Mouse (Mus musculus) erythroblast, embryonic 14.5 days (primary cell): ENCODE data around the gene Pcca. TPM values are rescaled to one million over a fixed set of nuclear protein-coding genes. Genes with fewer than 3 reads are reported as not detected.

Experiments used
- H3K27me3 ChIP-seq: 2 replicates; pipeline ENCODE4 v1.6.1; 2012; ENCODE audit warnings: inconsistent platforms; ENCODE audit not compliant: control insufficient read depth
- H3K36me3 ChIP-seq: 2 replicates; pipeline ENCODE4 v1.6.1; 2012; ENCODE audit warnings: mild to moderate bottlenecking, inconsistent platforms; ENCODE audit not compliant: control insufficient read depth
- H3K4me1 ChIP-seq: 2 replicates; pipeline ENCODE4 v1.6.1; 2012; ENCODE audit warnings: inconsistent platforms; ENCODE audit not compliant: control insufficient read depth
- H3K4me3 ChIP-seq: replicated peaks from 2 replicates; pipeline ENCODE3; 2012; ENCODE audit warnings: moderate library complexity, mild to moderate bottlenecking, inconsistent platforms
- H3K9me3 ChIP-seq: 2 replicates; pipeline ENCODE4 v1.6.1; 2012; ENCODE audit warnings: low read length, inconsistent platforms, mixed read lengths; ENCODE audit not compliant: control insufficient read depth
- GATA1 ChIP-seq: IDR thresholded peaks from 2 replicates; pipeline ENCODE4 v1.6.1; 2012; ENCODE audit warnings: low read length, inconsistent platforms, mixed read lengths
- TAL1 ChIP-seq: IDR thresholded peaks from 3 replicates; pipeline ENCODE4 v1.6.1; 2012; ENCODE audit warnings: low read length, inconsistent platforms, mixed read lengths
- polyA plus RNA-seq: library from polyadenylated mRNA; stranded (reverse); fragments of >175 nt; gene quantifications from 2 replicates; pipeline ENCODE4 v1.2.3, GENCODE M21; 2012

Pcca gene
- polyA plus RNA-seq, 1 experiment: 0.07 TPM

DNA sequence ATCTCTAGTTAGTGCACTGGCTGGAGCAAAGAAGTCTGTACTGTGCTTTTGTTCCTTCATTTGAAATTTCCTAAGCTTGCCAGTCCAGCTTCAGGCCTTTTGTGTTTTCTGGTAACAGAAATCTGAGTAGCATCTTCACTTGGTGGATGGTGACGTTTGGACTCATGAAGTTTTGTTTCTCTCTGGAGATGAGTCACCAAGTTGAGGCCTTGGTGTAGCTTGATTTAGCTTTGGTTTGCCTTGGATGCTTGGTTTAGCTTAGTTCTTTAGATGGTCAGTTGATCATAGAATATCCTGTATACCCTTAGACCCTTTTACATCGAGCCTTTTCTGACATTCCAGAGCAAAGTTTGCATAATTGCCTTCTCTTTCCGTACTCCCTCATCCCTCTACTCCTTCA is 141.5 kb downstream of the Pcca start:
- H3K9me3 ChIP-seq: no peaks in the 10 kb centered on the region
- no peak for TF ChIP-seq GATA1
- H3K4me1 ChIP-seq: no peaks in the 10 kb centered on the region
- H3K36me3 ChIP-seq: no peaks in the 10 kb centered on the region
- H3K4me3 ChIP-seq: no peak overlapping the region
- no peaks in the 10 kb centered on the region for H3K27me3 ChIP-seq

DNA sequence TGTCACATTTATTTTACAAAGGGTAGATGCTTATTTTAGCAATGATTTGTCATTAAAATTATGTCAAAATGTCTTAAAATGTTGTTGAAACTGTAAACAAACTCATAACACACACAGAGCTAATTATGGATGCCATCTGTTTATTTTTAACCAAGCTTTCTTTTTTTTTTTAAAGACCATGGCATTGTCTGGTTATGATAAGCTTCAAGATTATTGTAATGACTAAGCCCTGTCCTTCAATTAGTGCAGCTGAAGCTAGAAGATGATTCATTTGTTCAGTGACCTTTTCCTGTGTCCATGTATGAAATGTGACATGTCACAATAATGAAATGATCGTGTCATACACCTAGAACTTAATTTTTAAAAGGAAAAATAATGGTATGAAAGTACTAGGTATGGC is 149.5 kb downstream of the Pcca start:
- Histone ChIP-seq H3K4me3 (no peak overlapping the region), H3K4me1 (no peaks in the 10 kb centered on the region), H3K27me3 (no peaks in the 10 kb centered on the region), H3K36me3 (no peaks in the 10 kb centered on the region), H3K9me3 (no peaks in the 10 kb centered on the region)
- TF ChIP-seq TAL1 (no peak), GATA1 (no peak)

DNA sequence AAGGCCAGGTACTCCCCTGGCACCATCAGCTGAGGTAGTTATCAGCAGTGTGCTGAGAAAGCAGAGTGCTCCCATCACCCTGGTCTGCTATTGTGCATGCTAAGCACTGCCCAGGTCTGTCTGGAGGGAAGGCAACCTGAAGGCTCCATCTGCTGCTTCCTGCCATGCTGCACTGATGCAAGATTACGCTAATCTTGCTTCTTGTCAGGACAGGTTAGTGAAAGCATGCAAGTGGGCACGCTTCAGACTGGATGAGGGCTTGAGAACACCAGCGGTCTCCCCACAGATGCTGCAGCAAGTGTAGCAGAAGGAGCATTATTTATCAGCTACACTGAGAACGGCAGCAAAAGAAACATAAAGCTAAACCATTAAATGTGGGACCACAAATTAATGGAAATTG is 150.1 kb downstream of the Pcca start:
- H3K4me3 ChIP-seq: no peak overlapping the region
- H3K27me3 ChIP-seq: no peaks in the 10 kb centered on the region
- no peaks in the 10 kb centered on the region for H3K4me1 ChIP-seq
- H3K9me3 ChIP-seq: no peaks in the 10 kb centered on the region
- TF ChIP-seq TAL1: no peak
- no peak for TF ChIP-seq GATA1
- H3K36me3 ChIP-seq: no peaks in the 10 kb centered on the region

DNA sequence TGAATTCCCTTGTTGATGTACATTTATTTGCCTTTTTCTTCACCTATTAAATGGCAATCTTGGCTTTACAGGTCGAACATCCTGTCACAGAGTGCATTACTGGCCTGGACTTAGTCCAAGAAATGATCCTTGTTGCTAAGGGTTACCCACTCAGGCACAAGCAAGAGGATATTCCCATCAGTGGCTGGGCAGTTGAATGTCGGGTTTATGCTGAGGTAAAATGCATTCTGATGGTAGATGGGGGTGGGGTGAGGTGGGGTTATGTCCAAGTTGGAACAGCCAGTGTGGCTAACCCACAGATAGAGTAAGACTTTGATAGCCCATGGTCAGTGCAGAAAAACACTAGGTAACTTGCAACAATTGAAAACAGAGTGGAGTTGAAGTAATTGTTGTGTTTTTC is 150.7 kb downstream of the Pcca start:
- TF ChIP-seq TAL1 (no peak), GATA1 (no peak)
- H3K9me3 ChIP-seq: no peaks in the 10 kb centered on the region
- H3K27me3 ChIP-seq: no peaks in the 10 kb centered on the region
- no peaks in the 10 kb centered on the region for H3K36me3 ChIP-seq
- H3K4me3 ChIP-seq: no peak overlapping the region
- H3K4me1 ChIP-seq: no peaks in the 10 kb centered on the region

DNA sequence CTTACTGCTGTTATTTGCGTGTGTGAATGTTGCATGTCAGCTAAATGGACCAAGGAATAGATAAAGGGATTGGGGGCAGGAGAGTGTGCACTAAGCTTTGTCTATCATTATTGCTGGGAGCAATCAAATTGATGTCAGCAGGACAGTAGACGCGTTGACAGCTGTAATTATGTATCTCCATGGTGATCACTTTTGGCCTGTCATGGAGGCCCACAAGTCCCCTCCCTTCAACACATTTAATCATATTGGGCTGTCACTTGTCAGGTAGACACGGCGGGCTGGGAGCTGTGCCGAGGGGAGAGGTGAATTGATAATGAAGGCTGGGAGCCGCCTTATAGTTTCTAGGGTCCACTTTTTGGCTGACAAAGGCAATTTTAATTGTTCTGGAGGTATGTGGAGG is 153.3 kb downstream of the Pcca start:
- Histone ChIP-seq H3K9me3 (peaks cover 3% of the 10 kb centered on the region; the same call in 1 of the 2 replicates), H3K27me3 (no peaks in the 10 kb centered on the region), H3K36me3 (peaks cover 4% of the 10 kb centered on the region), H3K4me3 (no peak overlapping the region), H3K4me1 (peaks cover 4% of the 10 kb centered on the region)
- TF ChIP-seq GATA1 (no peak), TAL1 (no peak)

DNA sequence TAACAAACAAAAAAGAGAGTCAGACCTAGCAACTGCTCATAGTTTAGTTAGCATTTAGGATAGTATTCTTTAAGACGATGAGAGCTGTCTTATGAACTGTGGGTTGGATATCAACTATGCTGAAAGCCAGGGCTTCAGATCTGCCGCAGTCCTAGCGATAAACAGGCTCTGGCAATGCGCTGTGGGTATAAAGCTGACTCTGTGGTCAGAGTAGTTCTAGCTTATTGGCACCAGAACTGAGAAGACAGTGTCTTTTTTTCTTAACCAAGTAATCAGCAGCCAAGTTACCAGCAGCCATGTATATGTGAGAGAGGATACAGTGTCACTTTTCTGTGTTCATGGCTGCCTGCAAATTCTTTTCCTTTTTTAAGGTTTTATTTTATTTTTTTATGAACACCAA is 154.3 kb downstream of the Pcca start:
- H3K9me3 ChIP-seq: peaks cover 3% of the 10 kb centered on the region; the same call in 1 of the 2 replicates

DNA sequence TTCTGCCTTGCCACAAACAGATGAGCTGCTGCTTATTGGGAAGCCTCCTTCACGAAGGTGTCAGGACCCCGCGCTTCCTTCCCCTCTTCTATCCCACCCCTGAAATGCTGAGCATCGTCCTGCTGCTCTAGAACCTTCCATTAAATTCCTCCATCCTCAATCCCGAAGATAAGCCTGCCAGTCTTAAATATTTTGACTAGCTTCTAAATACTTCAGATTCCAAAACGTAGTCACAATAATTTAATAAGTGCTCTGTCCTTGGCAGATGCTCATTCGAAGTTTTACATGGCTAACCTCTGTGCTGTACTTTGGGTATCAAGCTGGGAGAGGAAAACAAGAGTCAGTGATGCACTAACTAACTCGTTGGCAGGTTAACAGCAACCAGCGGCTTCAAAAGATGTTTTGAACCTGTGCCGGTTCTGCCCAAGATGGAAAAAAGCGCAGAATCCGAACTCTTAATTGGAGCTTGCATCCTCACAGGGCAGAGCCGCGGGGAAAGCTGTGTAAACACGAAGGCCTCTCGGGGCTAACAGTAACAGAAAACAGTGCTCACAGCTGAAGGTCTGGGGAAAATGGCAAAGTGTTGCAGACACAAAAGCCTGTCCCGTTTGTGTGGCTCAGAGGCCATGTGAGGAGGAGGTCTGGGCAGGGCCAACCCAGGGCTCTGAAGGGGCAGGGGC is 155.2 kb downstream of the Pcca start:
- Histone ChIP-seq H3K36me3 (peaks cover 8% of the 10 kb centered on the region), H3K27me3 (no peaks in the 10 kb centered on the region), H3K4me3 (no peak overlapping the region), H3K4me1 (peaks cover 4% of the 10 kb centered on the region), H3K9me3 (peaks cover 3% of the 10 kb centered on the region; the same call in 1 of the 2 replicates)
- TF ChIP-seq TAL1: no peak
- TF ChIP-seq GATA1: no peak

More for the DNA sequence above, 154.3 kb downstream of the Pcca start:
- H3K4me1 ChIP-seq: peaks cover 4% of the 10 kb centered on the region
- peaks cover 8% of the 10 kb centered on the region for H3K36me3 ChIP-seq
- TF ChIP-seq TAL1: no peak
- no peak for TF ChIP-seq GATA1
- no peak overlapping the region for H3K4me3 ChIP-seq
- H3K27me3 ChIP-seq: no peaks in the 10 kb centered on the region

DNA sequence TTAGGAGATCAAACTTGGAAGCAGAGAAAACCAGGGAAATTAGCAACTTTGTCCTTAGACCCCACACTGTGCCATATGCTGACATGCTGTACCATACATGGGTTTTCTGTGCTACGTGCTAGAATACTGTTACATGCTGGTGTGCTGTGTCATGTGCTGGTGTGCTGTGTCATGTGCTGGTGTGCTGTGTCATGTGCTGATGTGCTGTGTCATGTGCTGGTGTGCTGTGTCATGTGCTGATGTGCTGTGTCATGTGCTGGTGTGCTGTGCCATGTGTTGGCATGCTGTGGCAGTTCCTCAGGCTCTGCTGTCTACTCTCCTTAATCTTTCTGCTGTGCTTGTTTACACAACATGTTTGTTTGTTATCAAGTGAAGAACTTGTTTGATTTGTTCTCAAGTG is 157.4 kb downstream of the Pcca start:
- no peak overlapping the region for H3K4me3 ChIP-seq

DNA sequence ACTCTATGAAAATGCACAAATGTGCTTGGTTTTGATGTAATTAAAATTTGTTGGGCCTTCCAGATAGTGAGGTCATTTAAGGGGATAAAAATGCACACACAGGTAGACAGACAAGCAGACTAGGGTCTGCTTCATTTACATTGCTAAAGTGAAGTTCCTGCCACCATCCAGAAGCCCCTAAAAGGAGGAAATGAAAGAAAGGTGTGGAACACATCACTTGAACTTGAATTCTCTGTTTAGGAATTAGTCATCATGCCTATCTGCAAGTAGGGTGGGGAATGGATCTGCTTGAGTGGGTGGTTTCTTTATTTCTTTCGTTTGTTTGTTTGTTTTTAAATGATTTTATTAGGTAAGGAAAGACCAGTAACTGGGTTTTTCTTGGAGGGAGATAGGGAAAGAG is 166.2 kb downstream of the Pcca start:
- TF ChIP-seq GATA1 (no peak), TAL1 (no peak)
- Histone ChIP-seq H3K4me1 (no peaks in the 10 kb centered on the region), H3K36me3 (no peaks in the 10 kb centered on the region)

More for the DNA sequence above, 157.4 kb downstream of the Pcca start:
- peaks cover 8% of the 10 kb centered on the region for H3K36me3 ChIP-seq
- H3K4me1 ChIP-seq: peaks cover 4% of the 10 kb centered on the region
- TF ChIP-seq TAL1: no peak
- TF ChIP-seq GATA1: no peak
- H3K27me3 ChIP-seq: no peaks in the 10 kb centered on the region
- H3K9me3 ChIP-seq: peaks cover 3% of the 10 kb centered on the region; the same call in 1 of the 2 replicates

DNA sequence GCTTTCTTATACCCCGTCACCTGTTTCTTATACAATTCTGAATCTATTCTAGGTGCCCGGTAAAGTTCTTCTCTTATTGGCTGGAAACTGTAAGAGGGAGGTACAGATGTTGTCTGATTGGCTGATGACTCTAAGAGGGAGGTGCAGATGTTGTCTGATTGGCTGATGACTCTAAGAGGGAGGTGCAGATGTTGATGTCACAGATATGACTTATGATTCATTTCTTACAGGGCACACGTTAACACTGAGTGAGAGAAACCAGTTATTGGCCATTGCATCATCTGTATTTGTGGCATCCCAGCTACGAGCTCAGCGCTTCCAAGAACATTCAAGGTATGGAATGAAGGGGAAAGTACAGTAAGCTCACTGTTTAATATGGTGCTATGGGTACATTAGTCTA is 179.7 kb downstream of the Pcca start:
- Histone ChIP-seq H3K27me3 (no peaks in the 10 kb centered on the region), H3K4me1 (no peaks in the 10 kb centered on the region), H3K4me3 (no peak overlapping the region), H3K9me3 (no peaks in the 10 kb centered on the region), H3K36me3 (no peaks in the 10 kb centered on the region)
- TF ChIP-seq GATA1: no peak
- TF ChIP-seq TAL1: no peak

More for the DNA sequence above, 166.2 kb downstream of the Pcca start:
- Histone ChIP-seq H3K9me3 (no peaks in the 10 kb centered on the region), H3K4me3 (no peak overlapping the region), H3K27me3 (no peaks in the 10 kb centered on the region)
